Mouse (Mus musculus) hindlimb bud, embryonic 11.5 days (tissue): ENCODE data around the gene Fam181a.

Experiments used
- DNase-seq: peaks from one replicate; pipeline ENCODE4 v3.0.0-alpha.2; 2012; ENCODE audit warnings: low read depth, low spot score; ENCODE audit errors: extremely low spot score

Fam181a gene

DNA sequence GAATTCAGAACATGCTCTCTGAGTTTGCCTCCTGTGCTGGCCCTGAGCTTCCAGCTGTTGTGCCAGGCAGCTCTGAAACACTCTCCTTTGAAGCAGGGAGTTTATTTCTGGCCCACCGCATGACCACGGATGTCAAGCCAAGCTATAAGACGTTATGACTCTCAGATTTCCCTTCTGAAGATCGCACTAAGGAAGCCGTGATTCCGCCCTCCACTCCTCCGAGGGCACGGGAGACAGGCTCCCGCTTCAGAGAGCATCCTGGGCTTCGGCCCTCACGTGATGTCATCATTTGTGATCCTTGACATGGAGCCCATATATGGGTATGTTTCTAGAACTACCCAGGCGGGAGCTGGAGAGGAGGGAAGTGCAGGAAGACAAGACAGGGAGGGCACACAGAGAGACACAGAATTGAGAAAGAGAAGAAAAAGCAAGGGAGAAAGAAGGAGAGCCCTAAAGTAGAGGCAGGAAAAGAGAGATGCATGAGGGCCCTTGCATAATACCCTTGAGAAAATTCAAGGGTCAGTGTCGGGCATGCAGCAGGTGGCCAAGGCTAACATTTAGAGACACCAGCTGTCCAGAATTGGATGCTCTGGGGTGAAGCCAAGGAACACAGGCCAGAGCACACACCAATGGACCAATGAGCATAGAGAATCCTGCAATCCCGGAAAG, 45.1 kb downstream of the Fam181a start, which contains the start of gene Asb2:
Asb2 (minus strand) TSS at position 256 of the 669 bp plus-strand sequence.
- no peak for DNase-seq

GRCm38 (mm10) chr12:103356415-103356748, 45.6 kb downstream of the Fam181a start:
- DNase-seq = no peak

DNA sequence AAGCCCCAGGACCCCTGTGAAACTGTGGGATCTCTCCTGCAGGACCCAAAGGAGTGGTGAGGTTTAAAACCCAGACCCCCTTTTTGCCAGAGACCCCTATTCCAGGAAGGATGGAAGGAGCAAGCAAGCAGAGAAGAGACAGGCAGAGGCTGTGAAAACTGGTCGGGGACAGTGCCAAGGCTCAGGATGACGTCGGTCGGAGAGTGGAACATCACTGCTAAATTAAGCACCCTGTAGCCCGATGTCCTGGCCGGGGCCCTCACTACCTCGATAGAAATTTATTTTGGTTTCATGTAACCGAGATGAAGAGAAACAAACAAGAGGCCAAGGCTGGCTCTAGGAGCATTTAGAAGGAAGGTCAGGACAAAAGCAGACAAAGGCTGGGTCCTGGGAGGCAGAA, 47.4 kb downstream of the Fam181a start:
- DNase-seq = no peak

DNA sequence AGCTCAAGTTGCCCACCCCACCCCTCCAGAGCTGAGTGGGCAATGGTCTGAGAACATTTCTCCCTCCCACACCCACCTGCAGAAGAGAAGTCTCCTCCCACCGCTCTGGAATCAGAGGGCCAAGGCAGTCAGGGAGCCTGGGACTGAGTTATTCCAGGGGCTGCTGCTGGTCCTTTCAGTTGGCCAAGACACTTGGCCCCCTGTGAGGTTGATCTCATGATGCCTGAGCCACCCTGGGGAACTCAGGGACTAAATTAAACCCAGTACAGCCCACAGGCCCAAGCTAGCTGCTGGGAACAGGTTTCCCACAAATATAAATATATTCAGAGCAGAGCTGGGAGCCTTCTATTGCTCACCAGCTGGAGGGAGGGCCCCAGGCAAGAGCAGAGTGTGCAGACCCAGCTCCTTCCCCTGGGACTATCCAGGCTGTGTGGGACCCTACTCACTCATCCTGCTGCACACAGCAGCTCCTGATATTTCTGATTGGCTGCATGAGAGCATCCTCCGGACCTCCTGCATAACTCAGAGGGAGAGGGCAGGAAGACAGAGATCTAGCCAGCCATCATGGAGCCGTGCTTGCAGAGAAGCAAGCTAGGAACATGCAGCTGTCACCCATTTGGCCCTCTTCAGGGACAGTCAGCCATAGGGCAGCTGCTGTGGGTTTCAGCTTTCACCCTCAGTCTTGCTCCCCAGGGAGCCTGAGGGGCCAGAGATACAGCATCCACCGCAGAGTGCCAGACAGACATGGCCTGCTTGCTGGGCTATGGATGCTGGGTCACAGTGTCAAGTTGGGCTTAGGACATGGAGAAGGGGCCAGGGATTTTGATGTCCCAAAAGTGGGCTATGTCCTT, 48.4 kb downstream of the Fam181a start:
- no peak for DNase-seq

DNA sequence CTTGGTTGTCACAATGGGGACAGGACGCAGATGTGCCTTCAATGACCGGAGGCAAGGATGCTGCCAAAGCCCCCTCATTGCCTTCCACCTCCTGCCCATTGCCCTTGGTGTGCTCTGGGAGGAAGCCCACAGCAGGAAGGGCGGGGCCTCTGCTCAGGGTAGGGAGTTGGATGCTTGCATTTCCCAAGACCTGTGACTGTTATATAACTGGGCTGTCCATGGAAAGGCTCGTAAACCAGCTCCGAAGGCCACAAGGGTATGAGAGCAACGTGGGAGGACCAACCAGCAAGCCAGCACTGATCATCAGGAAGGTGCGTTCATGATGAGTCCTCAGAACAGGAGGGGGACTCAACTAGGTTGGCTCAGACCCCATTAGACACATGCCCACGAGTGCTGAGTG, 50.0 kb downstream of the Fam181a start:
- no peak for DNase-seq

GRCm38 (mm10) chr12:103361539-103362307, 50.9 kb downstream of the Fam181a start:
- no peak for DNase-seq

DNA sequence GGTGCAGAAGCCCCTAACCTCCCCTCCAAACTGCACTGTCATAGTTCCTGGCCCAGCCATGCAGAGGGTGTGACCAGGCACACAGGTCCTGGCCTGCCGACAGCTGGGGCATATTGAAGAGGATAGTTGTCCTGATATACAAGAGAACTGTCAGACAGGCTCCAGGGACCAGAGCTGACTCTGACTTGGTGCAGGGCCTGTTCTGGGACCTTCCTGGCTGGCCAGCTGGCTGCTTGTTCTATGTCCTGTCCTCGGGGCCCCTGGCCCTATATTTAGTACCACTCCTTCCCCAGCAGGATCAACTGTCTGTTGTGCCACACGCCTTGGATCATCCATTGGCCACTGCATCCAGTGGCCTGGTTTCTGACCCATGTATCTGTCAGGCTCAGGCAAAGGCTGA, 51.6 kb downstream of the Fam181a start:
- no peak for DNase-seq
